10 mouse cellular contexts compared by ENCODE assay signal in genomic region chr12:72940071-72940821, GRCm38 (mm10). TPM values are rescaled to one million over a fixed set of nuclear protein-coding genes. Genes with fewer than 3 reads are reported as not detected.
A peak's percentile ranks its signal among the peaks of the same experiment; 100 is the strongest.
DNase-seq lines count a peak whose midpoint lies in the region; ATAC-seq and TF ChIP-seq lines count a peak whose summit lies in the region.
"Had no signal": no experiment of that assay in that cellular context is flagged by ENCODE, and none has a peak within 500 bp of the region (broad histone marks: within the 10 kb centered on the region; RNA-seq: fewer than 3 reads in every experiment).

TSS of gene 4930447C04Rik (minus strand) at chr12:72940774.

- H3K79me2 ChIP-seq in heart, adult 2 months (replicated peaks; ENCODE audit: control insufficient read depth, insufficient read depth, low read length), result no peaks in the 10 kb centered on the region

- no peak for DNase-seq in heart, adult 2 months
- no peak for DNase-seq in kidney, adult 18-20 months
- DNase-seq in testis, postnatal 10 days (ENCODE audit: low spot score), result no peak
- DNase-seq: adrenal gland, adult 2 months; kidney, postnatal 36 days had no signal

- TF ChIP-seq CTCF in heart, adult 2 months (IDR thresholded peaks at IDR 0.05), result no peak
- TF ChIP-seq CTCF in ES-Bruce4 (IDR thresholded peaks at IDR 0.05; ENCODE audit: low read depth, low read length), result no peak

- H3K4me2 ChIP-seq in heart, embryonic 11.5 days, result peak within 1 kb of the TSS; percentile 65
- H3K4me2 ChIP-seq in forebrain, embryonic 12.5 days, result peak within 1 kb of the TSS; percentile 38
- H3K4me2 ChIP-seq in limb, embryonic 12.5 days, result peak within 1 kb of the TSS; percentile 51

- intact Hi-C loops in heart, adult 2 months (cut with DNase I), result no loop called here

- no peak within 1 kb of the TSS for H3K27ac ChIP-seq in heart, embryonic 11.5 days (ENCODE audit: low read depth, low read length)
- H3K27ac ChIP-seq in heart, adult 2 months, result no peak within 1 kb of the TSS
- H3K27ac ChIP-seq in ES-Bruce4 (ENCODE audit: insufficient read depth, low read length), result no peak within 1 kb of the TSS
- H3K27ac ChIP-seq in forebrain, embryonic 12.5 days, result no peak within 1 kb of the TSS
- no peak within 1 kb of the TSS for H3K27ac ChIP-seq in limb, embryonic 12.5 days

- no peaks in the 10 kb centered on the region for H3K9me3 ChIP-seq in heart, embryonic 11.5 days (replicated peaks; ENCODE audit: control insufficient read depth, low read length)
- H3K9me3 ChIP-seq in ES-Bruce4 (replicated peaks; ENCODE audit: control insufficient read depth, insufficient read depth, low read length, poor library complexity, severe bottlenecking), result no peaks in the 10 kb centered on the region
- H3K9me3 ChIP-seq in forebrain, embryonic 12.5 days, result no peaks in the 10 kb centered on the region
- no peaks in the 10 kb centered on the region for H3K9me3 ChIP-seq in limb, embryonic 12.5 days

- no peak for TF ChIP-seq EP300 in heart, adult 2 months (IDR thresholded peaks at IDR 0.05; ENCODE audit: insufficient read depth, low read depth, low read length)
- no peak for TF ChIP-seq EP300 in ES-Bruce4 (IDR thresholded peaks at IDR 0.05; ENCODE audit: insufficient read depth, low read depth, low read length)

- no peak for ATAC-seq in heart, embryonic 11.5 days (replicated peaks; ENCODE audit: insufficient number of reproducible peaks, low FRiP score, low TSS enrichment)
- no peak for ATAC-seq in forebrain, embryonic 12.5 days (ENCODE audit: low FRiP score)
- no peak for ATAC-seq in limb, embryonic 12.5 days (ENCODE audit: insufficient number of reproducible peaks, insufficient read depth, low FRiP score, low TSS enrichment, low read depth)
- no peak for ATAC-seq in granulocyte monocyte progenitor cell, adult 5-6 weeks (replicated peaks; ENCODE audit: poor library complexity, severe bottlenecking)

- peaks cover 12% of the 10 kb centered on the region for H3K4me1 ChIP-seq in heart, embryonic 11.5 days (ENCODE audit: control insufficient read depth, insufficient read depth, low read length)
- no peaks in the 10 kb centered on the region for H3K4me1 ChIP-seq in heart, adult 2 months (ENCODE audit: control insufficient read depth, insufficient read depth, low read length)
- no peaks in the 10 kb centered on the region for H3K4me1 ChIP-seq in ES-Bruce4 (ENCODE audit: control insufficient read depth, insufficient read depth, low read length)
- H3K4me1 ChIP-seq in forebrain, embryonic 12.5 days, result peaks cover 18% of the 10 kb centered on the region
- H3K4me1 ChIP-seq in limb, embryonic 12.5 days (replicated peaks), result peaks cover 22% of the 10 kb centered on the region

- H3K9ac ChIP-seq in heart, embryonic 11.5 days (ENCODE audit: low read depth, low read length), result no peak within 1 kb of the TSS
- no peak within 1 kb of the TSS for H3K9ac ChIP-seq in heart, adult 2 months (ENCODE audit: low read depth, low read length)
- H3K9ac ChIP-seq in ES-Bruce4 (ENCODE audit: low read depth, poor library complexity, severe bottlenecking), result 0 out of 2 replicates have a peak within 1 kb of the TSS, but pooled peaks have one; percentile 11
- no peak within 1 kb of the TSS for H3K9ac ChIP-seq in forebrain, embryonic 12.5 days
- H3K9ac ChIP-seq in limb, embryonic 12.5 days (replicated peaks), result no peak within 1 kb of the TSS

- peak within 1 kb of the TSS; percentile 34 for H3K4me3 ChIP-seq in heart, embryonic 11.5 days (ENCODE audit: low read depth, low read length)
- no peak within 1 kb of the TSS for H3K4me3 ChIP-seq in heart, adult 2 months
- peak within 1 kb of the TSS; percentile 49 for H3K4me3 ChIP-seq in ES-Bruce4 (ENCODE audit: low read depth, low read length)
- H3K4me3 ChIP-seq in forebrain, embryonic 12.5 days (replicated peaks), result peak within 1 kb of the TSS; percentile 25
- peak within 1 kb of the TSS; percentile 31 for H3K4me3 ChIP-seq in limb, embryonic 12.5 days (replicated peaks)

- no peaks in the 10 kb centered on the region for H3K36me3 ChIP-seq in heart, embryonic 11.5 days (ENCODE audit: control insufficient read depth, insufficient read depth, low read length)
- H3K36me3 ChIP-seq in heart, adult 2 months (ENCODE audit: control insufficient read depth, insufficient read depth, low read length), result no peaks in the 10 kb centered on the region
- no peaks in the 10 kb centered on the region for H3K36me3 ChIP-seq in ES-Bruce4 (ENCODE audit: control insufficient read depth, insufficient read depth, low read length, poor library complexity, severe bottlenecking)
- no peaks in the 10 kb centered on the region for H3K36me3 ChIP-seq in forebrain, embryonic 12.5 days (replicated peaks)
- H3K36me3 ChIP-seq in limb, embryonic 12.5 days, result no peaks in the 10 kb centered on the region

- TF ChIP-seq POLR2A in heart, adult 2 months (IDR thresholded peaks at IDR 0.05; ENCODE audit: insufficient read depth, low read depth, low read length), result no peak
- TF ChIP-seq POLR2A in ES-Bruce4 (IDR thresholded peaks at IDR 0.05; ENCODE audit: insufficient read depth, low read length), result no peak

- H3K27me3 ChIP-seq in heart, embryonic 11.5 days (ENCODE audit: control insufficient read depth, insufficient read depth, low read length), result peaks cover 91% of the 10 kb centered on the region
- peaks cover 28% of the 10 kb centered on the region for H3K27me3 ChIP-seq in heart, adult 2 months (ENCODE audit: control insufficient read depth, insufficient read depth, low read length)
- H3K27me3 ChIP-seq in ES-Bruce4 (ENCODE audit: control insufficient read depth, insufficient read depth, low read length, poor library complexity, severe bottlenecking), result peaks cover 34% of the 10 kb centered on the region
- peaks cover 94% of the 10 kb centered on the region for H3K27me3 ChIP-seq in forebrain, embryonic 12.5 days
- peaks cover 93% of the 10 kb centered on the region for H3K27me3 ChIP-seq in limb, embryonic 12.5 days

- under 1% methylated on average over 39 of the region's 39 CpGs for WGBS in heart, embryonic 11.5 days (ENCODE audit: insufficient replicate concordance)
- WGBS in heart, adult 2 months, result 3% methylated on average over 39 of the region's 39 CpGs
- WGBS in forebrain, embryonic 12.5 days, result under 1% methylated on average over 39 of the region's 39 CpGs
- 1% methylated on average over 39 of the region's 39 CpGs for WGBS in limb, embryonic 12.5 days

RNA-seq across cellular contexts. Expression of gene 4930447C04Rik, which starts in this region (rescaled TPM):
- 2.6 and 5.0 TPM in 2 replicates for polyA plus RNA-seq in heart, embryonic 11.5 days (2014; fragmentation: Nextera tagmentation; extraction: Ambion mirVana)
- total RNA-seq in heart, adult 2 months (2021), result under 1 TPM; 0.30 to 0.47 TPM
- 0.23 TPM in 1 of 2 replicates, not detected in the other for polyA plus RNA-seq in heart, adult 2 months (2012; rRNA removed)
- 79.1 and 91.6 TPM in 2 replicates for polyA plus RNA-seq in ES-Bruce4 (2011; ENCODE audit: insufficient read depth, insufficient read length, low read depth, missing spikeins)
- 2.3 and 3.2 TPM in 2 replicates for polyA plus RNA-seq in forebrain, embryonic 12.5 days (2016; fragmentation: Nextera tagmentation; extraction: Ambion mirVana)
- 5.8 and 6.3 TPM in 2 replicates for polyA plus RNA-seq in limb, embryonic 12.5 days (2016; fragmentation: Nextera tagmentation; extraction: Ambion mirVana)
- total RNA-seq in granulocyte monocyte progenitor cell, adult 5-6 weeks (2014; fragmentation: Nextera tagmentation), result 0.60 TPM in 1 of 2 replicates, not detected in the other
- total RNA-seq in granulocyte monocyte progenitor cell, adult 5-6 weeks (2017), result 1.3 and 8.6 TPM in 2 replicates
- polyA plus RNA-seq: adrenal gland, adult 2 months had no signal

Comparison
In these comparisons a context has a peak if more than half of its experiments do, and no peak if none do; other contexts are left out.
1. RNA of gene 4930447C04Rik (polyA plus RNA-seq): 79.1 to 91.6 TPM in ES-Bruce4; 5.8 to 6.3 TPM in limb, embryonic 12.5 days, 2.6 to 5.0 TPM in heart, embryonic 11.5 days, 2.3 to 3.2 TPM in forebrain, embryonic 12.5 days and 0.23 TPM in heart, adult 2 months; every median in the first group is over 10 times any median in the second.
2. Peak in every context shown above with its lines, with median percentiles within 50 percentile points of each other: H3K4me2 ChIP-seq.